In genomic region chr1:52648153-52649027, GRCm38 (mm10) we compare ENCODE assay signal across 9 mouse cellular contexts. TPM values are rescaled to one million over a fixed set of nuclear protein-coding genes. Genes with fewer than 3 reads are reported as not detected.
DNase-seq lines count a peak whose midpoint lies in the region; ATAC-seq and TF ChIP-seq lines count a peak whose summit lies in the region.
"Had no signal": no experiment of that assay in that cellular context is flagged by ENCODE, and none has a peak within 500 bp of the region (broad histone marks: within the 10 kb centered on the region; RNA-seq: fewer than 3 reads in every experiment).

No protein-coding gene starts in this region.

- H3K27ac ChIP-seq in bone marrow, adult 2 months (ENCODE audit: control insufficient read depth, insufficient read depth, low read depth, low read length, poor library complexity), result no peak overlapping the region
- no peak overlapping the region for H3K27ac ChIP-seq in forebrain, embryonic 11.5 days (ENCODE audit: low read depth, low read length)
- H3K27ac ChIP-seq in lung, postnatal 0 days (ENCODE audit: low read length), result no peak overlapping the region

- H3K9me3 ChIP-seq in forebrain, embryonic 11.5 days (ENCODE audit: control insufficient read depth, low read length), result no peaks in the 10 kb centered on the region
- H3K9me3 ChIP-seq in lung, postnatal 0 days (ENCODE audit: low read length), result no peaks in the 10 kb centered on the region

- no peak for ATAC-seq in forebrain, embryonic 11.5 days (replicated peaks; ENCODE audit: low FRiP score)
- peak; percentile 85 for ATAC-seq in lung, postnatal 0 days

- H3K27me3 ChIP-seq in forebrain, embryonic 11.5 days (ENCODE audit: control insufficient read depth, insufficient read depth, low read length), result no peaks in the 10 kb centered on the region
- no peaks in the 10 kb centered on the region for H3K27me3 ChIP-seq in lung, postnatal 0 days (replicated peaks; ENCODE audit: insufficient read depth, low read length)

- no peak for TF ChIP-seq POLR2A in bone marrow, adult 2 months (IDR thresholded peaks at IDR 0.05; ENCODE audit: borderline replicate concordance, control insufficient read depth, low read depth, low read length)

- H3K36me3 ChIP-seq in forebrain, embryonic 11.5 days (ENCODE audit: control insufficient read depth, insufficient read depth, low read length), result peaks cover 3% of the 10 kb centered on the region; the same call in 1 of the 2 replicates
- no peaks in the 10 kb centered on the region for H3K36me3 ChIP-seq in lung, postnatal 0 days (ENCODE audit: insufficient read depth, low read length)

- intact Hi-C loops in heart, postnatal 36 days (cut with DNase I), result loop anchor here (1.0 to 10.0 kb wide), 7 partner anchors 34 to 626 kb away; partner anchors contain the start of gene Mfsd6

- no peak overlapping the region for H3K4me3 ChIP-seq in bone marrow, adult 2 months (replicated peaks; ENCODE audit: control insufficient read depth, low read depth, low read length)
- no peak overlapping the region for H3K4me3 ChIP-seq in forebrain, embryonic 11.5 days (ENCODE audit: low read depth, low read length)
- no peak overlapping the region for H3K4me3 ChIP-seq in lung, postnatal 0 days (ENCODE audit: low read depth, low read length)
- H3K4me3 ChIP-seq: erythroblast, embryonic 14.5 days had no signal

- peak; percentile 71 for DNase-seq in ES-CJ7 (ENCODE audit: low read depth, low spot score)
- peak; percentile 70 for DNase-seq in forebrain, embryonic 11.5 days (ENCODE audit: low spot score)
- DNase-seq in heart, postnatal 36 days, result peak; percentile 73 to 75
- peak; percentile 75 to 88 for DNase-seq in layer of hippocampus, adult 8-10 months (ENCODE audit: low spot score in 2 of 2)
- DNase-seq in lung, postnatal 0 days (ENCODE audit: low spot score), result peak; percentile 85
- DNase-seq in ovary, postnatal 14 days (ENCODE audit: low spot score), result peak; percentile 63
- DNase-seq in thymus, postnatal 4 days, result peak; percentile 84

- peaks cover 4% of the 10 kb centered on the region for H3K4me1 ChIP-seq in bone marrow, adult 2 months (ENCODE audit: control insufficient read depth, insufficient read depth, low read length)
- H3K4me1 ChIP-seq in forebrain, embryonic 11.5 days (replicated peaks; ENCODE audit: control insufficient read depth, insufficient read depth, low read length), result no peaks in the 10 kb centered on the region
- peaks cover 5% of the 10 kb centered on the region for H3K4me1 ChIP-seq in lung, postnatal 0 days (ENCODE audit: insufficient read depth, low read depth, low read length)

- 68% methylated on average over 11 of the region's 11 CpGs for WGBS in bone marrow, adult 2 months
- 81% methylated on average over 11 of the region's 11 CpGs for WGBS in forebrain, embryonic 11.5 days
- WGBS in lung, postnatal 0 days, result 76% methylated on average over 11 of the region's 11 CpGs

- no peak for TF ChIP-seq EP300 in lung, postnatal 0 days (IDR thresholded peaks at IDR 0.05)

- no peak overlapping the region for H3K9ac ChIP-seq in forebrain, embryonic 11.5 days (ENCODE audit: low read length)
- H3K9ac ChIP-seq in lung, postnatal 0 days (replicated peaks; ENCODE audit: low read depth), result no peak overlapping the region

- TF ChIP-seq CTCF in bone marrow, adult 2 months (IDR thresholded peaks at IDR 0.05; ENCODE audit: control insufficient read depth, insufficient read depth, low read length), result peak; percentile 60
- TF ChIP-seq CTCF in lung, postnatal 0 days (IDR thresholded peaks at IDR 0.05), result peak; percentile 87

- H3K4me2 ChIP-seq in forebrain, embryonic 11.5 days (ENCODE audit: low read depth, low read length, severe bottlenecking), result no peak overlapping the region
- no peak overlapping the region for H3K4me2 ChIP-seq in lung, postnatal 0 days (replicated peaks; ENCODE audit: low read depth, low read length)

RNA-seq across cellular contexts. Expression of gene Nemp2, which starts 17.9 kb away (rescaled TPM):
- 7.3 and 16.2 TPM in 2 replicates for polyA plus RNA-seq in bone marrow, adult 2 months (2011; ENCODE audit: insufficient read depth, insufficient read length, low replicate concordance, missing spikeins)
- 11.6 and 14.5 TPM in 2 replicates for polyA plus RNA-seq in forebrain, embryonic 11.5 days (2014; fragmentation: Nextera tagmentation; extraction: Ambion mirVana)
- total RNA-seq in heart, postnatal 36 days (2021), result 1 to 10 TPM; 1.2 to 1.3 TPM
- 1 to 10 TPM; 4.0 to 5.8 (median 4.4) TPM for total RNA-seq in layer of hippocampus, adult 8-10 months (2022)
- 3.3 and 3.5 TPM in 2 replicates for polyA plus RNA-seq in lung, postnatal 0 days (2015; fragmentation: Nextera tagmentation; extraction: Ambion mirVana)
